9 mouse cellular contexts compared by ENCODE assay signal in genomic region chr10:25307770-25308169, GRCm38 (mm10). TPM values are rescaled to one million over a fixed set of nuclear protein-coding genes. Genes with fewer than 3 reads are reported as not detected.
DNase-seq lines count a peak whose midpoint lies in the region; ATAC-seq and TF ChIP-seq lines count a peak whose summit lies in the region.
"Had no signal": no experiment of that assay in that cellular context is flagged by ENCODE, and none has a peak within 500 bp of the region (broad histone marks: within the 10 kb centered on the region; RNA-seq: fewer than 3 reads in every experiment).

Akap7 (minus strand) TSS chr10:25307870.

- H3K36me3 ChIP-seq in heart, adult 2 months (ENCODE audit: control insufficient read depth, insufficient read depth, low read length) = no peaks in the 10 kb centered on the region
- no peaks in the 10 kb centered on the region for H3K36me3 ChIP-seq in midbrain, embryonic 12.5 days

- TF ChIP-seq CTCF in cerebellum, adult 2 months (IDR thresholded peaks at IDR 0.05; ENCODE audit: borderline replicate concordance, insufficient read depth, low read depth, low read length) = no peak
- TF ChIP-seq CTCF in cortical plate, adult 2 months (IDR thresholded peaks at IDR 0.05; ENCODE audit: extremely low read depth, insufficient read depth, low read length) = no peak
- no peak for TF ChIP-seq CTCF in heart, adult 2 months (IDR thresholded peaks at IDR 0.05)

- WGBS in cerebellum, adult 2 months = 94% methylated on average over 9 of the region's 9 CpGs
- WGBS in heart, adult 2 months = 91% methylated on average over 9 of the region's 9 CpGs
- WGBS in midbrain, embryonic 12.5 days = 93% methylated on average over 9 of the region's 9 CpGs

- no peak for ATAC-seq in midbrain, embryonic 12.5 days (ENCODE audit: low FRiP score, low read depth)

- DNase-seq in cerebellum, adult 2 months = no peak
- no peak for DNase-seq in cerebellum, postnatal 4 days (ENCODE audit: low spot score in 2 of 2)
- DNase-seq in heart, adult 2 months = no peak
- no peak for DNase-seq in layer of hippocampus, postnatal 10 days (ENCODE audit: low spot score in 2 of 2)
- DNase-seq in retina, embryonic 14.5 days (ENCODE audit: low spot score) = no peak
- DNase-seq in urinary bladder, postnatal 14 days (ENCODE audit: low spot score) = no peak

- no peak within 1 kb of the TSS for H3K9ac ChIP-seq in heart, adult 2 months (ENCODE audit: low read depth, low read length)
- H3K9ac ChIP-seq in midbrain, embryonic 12.5 days (replicated peaks) = no peak within 1 kb of the TSS

- no peak within 1 kb of the TSS for H3K4me3 ChIP-seq in cerebellum, adult 2 months (replicated peaks; ENCODE audit: insufficient read depth, low read depth, low read length)
- H3K4me3 ChIP-seq in cortical plate, adult 2 months (ENCODE audit: insufficient read depth, low read length) = no peak within 1 kb of the TSS
- no peak within 1 kb of the TSS for H3K4me3 ChIP-seq in heart, adult 2 months
- no peak within 1 kb of the TSS for H3K4me3 ChIP-seq in midbrain, embryonic 12.5 days
- H3K4me3 ChIP-seq: erythroblast, embryonic 14.5 days had no signal

- no peak for TF ChIP-seq EP300 in heart, adult 2 months (IDR thresholded peaks at IDR 0.05; ENCODE audit: insufficient read depth, low read depth, low read length)

- TF ChIP-seq POLR2A in cerebellum, adult 2 months (IDR thresholded peaks at IDR 0.05; ENCODE audit: borderline replicate concordance, insufficient read depth, low read length) = no peak
- TF ChIP-seq POLR2A in cortical plate, adult 2 months (IDR thresholded peaks at IDR 0.05; ENCODE audit: extremely low read depth, insufficient read depth, low read length) = no peak
- TF ChIP-seq POLR2A in heart, adult 2 months (IDR thresholded peaks at IDR 0.05; ENCODE audit: insufficient read depth, low read depth, low read length) = no peak

- no peak within 1 kb of the TSS for H3K4me2 ChIP-seq in midbrain, embryonic 12.5 days (replicated peaks)

- no peaks in the 10 kb centered on the region for H3K27me3 ChIP-seq in cerebellum, adult 2 months (ENCODE audit: control insufficient read depth, insufficient read depth, low read length)
- no peaks in the 10 kb centered on the region for H3K27me3 ChIP-seq in heart, adult 2 months (ENCODE audit: control insufficient read depth, insufficient read depth, low read length)
- H3K27me3 ChIP-seq in midbrain, embryonic 12.5 days = no peaks in the 10 kb centered on the region

- H3K79me2 ChIP-seq in heart, adult 2 months (replicated peaks; ENCODE audit: control insufficient read depth, insufficient read depth, low read length) = no peaks in the 10 kb centered on the region

- H3K9me3 ChIP-seq in midbrain, embryonic 12.5 days = no peaks in the 10 kb centered on the region

- no peaks in the 10 kb centered on the region for H3K4me1 ChIP-seq in cerebellum, adult 2 months (ENCODE audit: control insufficient read depth, insufficient read depth, low read length)
- H3K4me1 ChIP-seq in cortical plate, adult 2 months (ENCODE audit: control insufficient read depth, insufficient read depth, low read length) = peaks cover 2% of the 10 kb centered on the region
- no peaks in the 10 kb centered on the region for H3K4me1 ChIP-seq in heart, adult 2 months (ENCODE audit: control insufficient read depth, insufficient read depth, low read length)
- H3K4me1 ChIP-seq in midbrain, embryonic 12.5 days = peaks cover 7% of the 10 kb centered on the region; the same call in 1 of the 2 replicates

- H3K27ac ChIP-seq in cerebellum, adult 2 months (ENCODE audit: insufficient read depth, low read length) = no peak within 1 kb of the TSS
- no peak within 1 kb of the TSS for H3K27ac ChIP-seq in cortical plate, adult 2 months (ENCODE audit: insufficient read depth, low read length)
- no peak within 1 kb of the TSS for H3K27ac ChIP-seq in heart, adult 2 months
- H3K27ac ChIP-seq in midbrain, embryonic 12.5 days (replicated peaks) = no peak within 1 kb of the TSS

- intact Hi-C loops in heart, adult 2 months (cut with DNase I) = no loop called here

RNA-seq across cellular contexts. Expression of gene Akap7, which starts in this region (rescaled TPM):
- 91.9 and 98.7 TPM in 2 replicates for polyA plus RNA-seq in cerebellum, adult 2 months (2012; rRNA removed)
- 64.9 and 70.5 TPM in 2 replicates for polyA plus RNA-seq in cortical plate, adult 2 months (2012; rRNA removed)
- 10 to 100 TPM; 56.2 to 59.1 TPM for total RNA-seq in heart, adult 2 months (2021)
- 17.2 and 31.1 TPM in 2 replicates for polyA plus RNA-seq in heart, adult 2 months (2012; rRNA removed)
- 10 to 100 TPM; 70.6 to 73.8 TPM for total RNA-seq in layer of hippocampus, postnatal 10 days (2021)
- 22.0 and 23.0 TPM in 2 replicates for polyA plus RNA-seq in midbrain, embryonic 12.5 days (2016; fragmentation: Nextera tagmentation; extraction: Ambion mirVana)
